Mouse (Mus musculus) lung, postnatal 0 days (tissue): Measurements from ENCODE around the gene Ecsit. TPM values are rescaled to one million over a fixed set of nuclear protein-coding genes. Genes with fewer than 3 reads are reported as not detected.
A peak's percentile ranks its signal among the peaks of the same experiment; 100 is the strongest.
"Not testable (repeated sequence)": the region's sequence is repeated elsewhere in the genome, so short reads cannot be mapped to it uniquely, and the experiment has no call there.

Experiments used
- ATAC-seq: fragments of 200-750 bp; cut with Nextera tagmentation; 2 replicates; pipeline ENCODE4 v1.8.0; 2017; ENCODE audit warnings: moderate library complexity
- DNase-seq: peaks from one replicate; pipeline ENCODE4 v3.0.0-alpha.2; 2016; ENCODE audit warnings: low spot score
- H3K27ac ChIP-seq: fragments of 300-500 bp; sonication (generic); 2 replicates; pipeline ENCODE4 v1.5.1; 2014; ENCODE audit warnings: antibody characterized with exemption, mild to moderate bottlenecking, low read length, mixed read lengths
- H3K27me3 ChIP-seq: fragments of 300-500 bp; sonication (generic); replicated peaks from 2 replicates; pipeline ENCODE4 v1.6.1; 2014; ENCODE audit warnings: low read length, mixed read lengths; ENCODE audit not compliant: insufficient read depth
- H3K36me3 ChIP-seq: fragments of 300-500 bp; sonication (generic); 2 replicates; pipeline ENCODE4 v1.6.1; 2014; ENCODE audit warnings: low read length, mixed read lengths; ENCODE audit not compliant: insufficient read depth
- H3K4me1 ChIP-seq: fragments of 300-500 bp; sonication (generic); 2 replicates; pipeline ENCODE4 v1.6.1; 2014; ENCODE audit warnings: antibody characterized with exemption, low read depth, low read length, mixed read lengths; ENCODE audit not compliant: insufficient read depth
- H3K4me2 ChIP-seq: fragments of 300-500 bp; sonication (generic); replicated peaks from 2 replicates; pipeline ENCODE4 v1.6.1; 2014; ENCODE audit warnings: low read depth, mild to moderate bottlenecking, low read length, moderate library complexity, mixed read lengths
- H3K4me3 ChIP-seq: fragments of 300-500 bp; sonication (generic); 2 replicates; pipeline ENCODE4 v1.5.1; 2014; ENCODE audit warnings: low read depth, low read length
- H3K9ac ChIP-seq: fragments of 300-500 bp; sonication (generic); replicated peaks from 2 replicates; pipeline ENCODE4 v1.6.1; 2014; ENCODE audit warnings: low read depth, mild to moderate bottlenecking
- H3K9me3 ChIP-seq: fragments of 300-500 bp; sonication (generic); 2 replicates; pipeline ENCODE4 v1.6.1; 2016; ENCODE audit warnings: low read length, mixed read lengths
- CTCF ChIP-seq: IDR thresholded peaks from 2 replicates; pipeline ENCODE4 v1.5.1; 2016; ENCODE audit warnings: antibody characterized with exemption, mild to moderate bottlenecking
- EP300 ChIP-seq: IDR thresholded peaks from 2 replicates; pipeline ENCODE4 v1.6.1; 2016; ENCODE audit warnings: antibody characterized with exemption, mild to moderate bottlenecking, control low read depth
- WGBS: fragments of 180-500 bp; shearing (Covaris S2); extraction: QIAGEN DNeasy Blood & Tissue Kit; methylation state at CpG from one replicate; pipeline ENCODE4 v1.1.7; 2014; 5-methylcytosine and 5-hydroxymethylcytosine counted together
- polyA plus RNA-seq: library from polyadenylated mRNA; unstranded; fragments of >200 nt; fragmentation: Nextera tagmentation; extraction: Ambion mirVana; gene quantifications from 2 replicates; pipeline ENCODE4 v1.2.1, GENCODE M21; 2015

Ecsit gene
- polyA plus RNA-seq, 1 experiment from 2014 or later, result 21.9 TPM

GRCm38 (mm10) chr9:22084667-22085021 lies 594 bp downstream of the Ecsit start:
- TF ChIP-seq CTCF (no peak), EP300 (no peak)
- Histone ChIP-seq H3K27me3 (no peaks in the 10 kb centered on the region), H3K36me3 (no peaks in the 10 kb centered on the region), H3K9ac (peak overlapping the region; percentile 68), H3K4me1 (no peaks in the 10 kb centered on the region), H3K27ac (no peak overlapping the region), H3K4me2 (peak overlapping the region; percentile 78), H3K4me3 (peak overlapping the region; percentile 75), H3K9me3 (no peaks in the 10 kb centered on the region)
- DNase-seq (no peak), ATAC-seq (no peak)
- WGBS, result 27% methylated on average over 4 of the region's 4 CpGs

DNA sequence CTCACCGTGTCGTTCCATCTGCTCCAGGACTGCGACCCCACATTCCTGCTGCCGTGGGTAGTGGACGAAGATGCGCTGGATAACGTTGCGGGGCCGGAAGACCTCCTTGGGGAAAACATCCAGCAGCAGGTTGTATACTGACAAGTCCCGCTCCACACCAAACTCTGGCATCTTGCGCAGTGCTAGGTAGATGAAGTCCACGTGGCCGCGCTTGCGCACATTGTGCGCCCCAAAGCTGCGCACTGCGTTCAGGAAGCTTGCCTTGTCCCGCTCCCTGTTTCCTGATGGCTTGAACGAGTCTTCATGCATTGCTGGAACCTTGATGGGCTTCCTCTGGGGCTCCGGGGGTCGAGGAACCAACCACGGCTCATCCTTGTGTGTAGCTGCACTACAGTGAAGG lies 9.0 kb downstream of the Ecsit start:
- H3K27me3 ChIP-seq, result no peaks in the 10 kb centered on the region
- no peak for TF ChIP-seq CTCF
- no peak for TF ChIP-seq EP300
- H3K4me2 ChIP-seq, result no peak overlapping the region
- no peaks in the 10 kb centered on the region for H3K9me3 ChIP-seq
- WGBS, result 90% methylated on average over 23 of the region's 23 CpGs
- H3K9ac ChIP-seq, result no peak overlapping the region
- ATAC-seq (no peak), DNase-seq (no peak)
- H3K27ac ChIP-seq, result no peak overlapping the region
- no peak overlapping the region for H3K4me3 ChIP-seq
- no peaks in the 10 kb centered on the region; the same call in 1 of the 2 replicates for H3K36me3 ChIP-seq
- H3K4me1 ChIP-seq, result no peaks in the 10 kb centered on the region

DNA sequence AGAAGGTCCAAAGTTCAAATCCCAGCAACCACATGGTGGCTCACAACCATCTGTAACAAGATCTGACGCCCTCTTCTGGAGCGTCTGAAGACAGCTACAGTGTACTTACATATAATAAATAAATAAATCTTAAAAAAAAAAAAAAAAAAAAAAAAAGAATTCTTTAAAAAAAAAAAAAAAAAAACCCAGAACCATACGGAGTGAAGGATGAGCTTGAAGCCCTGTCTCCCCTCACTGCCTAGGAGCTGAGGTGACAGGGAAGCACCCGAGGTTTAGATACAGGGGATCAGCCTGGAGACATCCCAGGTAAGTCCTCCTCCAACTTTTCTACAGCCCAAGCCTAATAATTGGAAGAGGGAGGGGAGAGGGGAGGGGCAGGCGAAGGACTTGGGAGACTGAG lies 9.5 kb downstream of the Ecsit start:
- WGBS, result 83% methylated on average over 5 of the region's 5 CpGs
- not testable (repeated sequence) for H3K27ac ChIP-seq, H3K9me3 ChIP-seq, H3K4me1 ChIP-seq, H3K27me3 ChIP-seq, H3K4me3 ChIP-seq, DNase-seq, H3K36me3 ChIP-seq, H3K4me2 ChIP-seq, H3K9ac ChIP-seq, ATAC-seq

DNA sequence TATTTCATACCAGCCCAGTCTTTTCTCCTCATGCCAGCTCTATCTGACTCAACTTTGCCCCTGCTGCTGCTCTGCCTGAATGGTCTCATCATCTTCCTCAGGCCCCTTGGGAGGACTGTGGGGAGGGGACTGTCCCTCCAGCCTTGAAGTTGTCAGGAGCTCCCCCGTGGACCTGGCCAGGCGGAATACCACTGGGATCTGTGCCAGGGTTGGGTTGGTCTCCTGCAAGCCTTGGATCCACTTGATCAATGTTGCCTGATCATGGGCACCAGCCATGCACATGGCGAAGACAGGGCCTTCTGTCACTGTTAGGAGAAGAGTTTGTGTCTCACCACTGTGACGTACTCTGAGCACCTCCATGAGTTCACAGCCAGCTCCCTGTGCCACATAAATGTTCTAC lies 13.0 kb downstream of the Ecsit start:
- Histone ChIP-seq H3K27ac (no peak overlapping the region), H3K4me1 (peaks cover 6% of the 10 kb centered on the region; the same call in 1 of the 2 replicates), H3K9ac (no peak overlapping the region), H3K27me3 (no peaks in the 10 kb centered on the region), H3K9me3 (no peaks in the 10 kb centered on the region), H3K36me3 (peaks cover 3% of the 10 kb centered on the region; the same call in 1 of the 2 replicates), H3K4me3 (no peak overlapping the region), H3K4me2 (no peak overlapping the region)
- 92% methylated on average over 4 of the region's 4 CpGs for WGBS
- TF ChIP-seq EP300 (no peak), CTCF (no peak)
- no peak for ATAC-seq
- no peak for DNase-seq

- peaks cover 6% of the 10 kb centered on the region; the same call in 1 of the 2 replicates for H3K4me1 ChIP-seq
Measured at GRCm38 (mm10) chr9:22070791-22071573, 14.3 kb downstream of the Ecsit start, which contains the start of the genes Gm49318 and Zfp653. TSS of gene Gm49318 (minus strand) at chr9:22071259. TSS of gene Zfp653 (minus strand) at chr9:22071376.

GRCm38 (mm10) chr9:22069881-22070553 lies 15.2 kb downstream of the Ecsit start:
- no peak for ATAC-seq
- WGBS, result 68% methylated on average over 4 of the region's 4 CpGs

More at GRCm38 (mm10) chr9:22070791-22071573, 14.3 kb downstream of the Ecsit start, which contains the start of the genes Gm49318 and Zfp653:
- Histone ChIP-seq H3K4me3 (peak within 1 kb of the TSS; percentile 82), H3K27me3 (no peaks in the 10 kb centered on the region), H3K4me2 (peak within 1 kb of the TSS; percentile 55), H3K27ac (peak within 1 kb of the TSS; percentile 98), H3K36me3 (peaks cover 3% of the 10 kb centered on the region; the same call in 1 of the 2 replicates), H3K9me3 (no peaks in the 10 kb centered on the region), H3K9ac (peak within 1 kb of the TSS; percentile 76)
- no peak for TF ChIP-seq EP300
- TF ChIP-seq CTCF, result no peak
- ATAC-seq, result peak; percentile 98
- WGBS, result 1% methylated on average over 64 of the region's 87 CpGs
- peak; percentile 99 for DNase-seq

More at GRCm38 (mm10) chr9:22069881-22070553, 15.2 kb downstream of the Ecsit start:
- peaks cover 8% of the 10 kb centered on the region; the same call in 1 of the 2 replicates for H3K36me3 ChIP-seq
- DNase-seq, result no peak
- peak overlapping the region; percentile 55 for H3K4me2 ChIP-seq
- TF ChIP-seq CTCF, result no peak
- TF ChIP-seq EP300, result no peak
- peak overlapping the region; percentile 98; the same call in 1 of the 2 replicates for H3K27ac ChIP-seq
- peaks cover 6% of the 10 kb centered on the region; the same call in 1 of the 2 replicates for H3K4me1 ChIP-seq
- no peak overlapping the region for H3K9ac ChIP-seq
- H3K27me3 ChIP-seq, result no peaks in the 10 kb centered on the region
- no peaks in the 10 kb centered on the region for H3K9me3 ChIP-seq
- peak overlapping the region; percentile 82 for H3K4me3 ChIP-seq
